Mouse (Mus musculus): ENCODE data around the gene Fbxl21.

Gene Fbxl21

DNA sequence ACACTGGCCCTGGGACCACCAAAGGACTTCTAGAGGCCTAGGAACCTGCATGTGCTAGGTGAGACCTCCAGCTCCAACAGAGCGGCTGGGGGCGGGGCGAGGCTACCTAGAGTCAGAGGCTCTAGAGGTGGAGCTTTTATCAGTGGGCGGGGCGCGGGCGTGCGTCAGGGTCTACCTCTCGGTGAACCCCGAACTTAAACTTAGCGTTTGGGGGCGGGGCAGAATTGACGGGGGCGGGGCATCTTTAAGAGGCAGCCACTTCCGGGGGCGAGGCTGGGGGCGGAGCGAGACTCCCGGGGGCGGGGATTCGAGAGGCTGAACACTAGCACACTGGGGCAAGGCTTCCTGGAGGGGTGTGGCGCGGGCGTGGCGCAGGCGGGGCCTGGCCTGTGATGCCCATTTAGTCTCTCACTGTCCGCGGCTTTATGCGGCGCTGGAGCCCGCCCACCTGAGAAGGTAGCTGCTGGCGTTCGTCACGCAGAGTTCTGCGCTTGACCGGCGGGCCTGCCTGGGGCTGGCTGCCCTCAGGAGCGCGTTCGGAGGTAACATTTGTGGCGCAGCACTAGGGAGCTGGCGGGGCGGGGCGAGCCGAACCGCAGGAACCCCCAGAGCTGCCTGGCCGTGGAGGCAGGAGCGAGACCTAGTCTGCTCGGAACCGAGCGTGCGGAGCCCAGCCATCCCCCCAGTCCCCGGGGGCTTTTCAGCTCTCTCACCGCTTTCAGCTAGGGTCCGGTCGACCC lies at the start of gene Fbxl21:
Gene Fbxl21 (plus strand): TSS at position 392 of the 740 bp plus-strand sequence.
- peak; percentile 74 for DNase-seq (ENCODE audit: low read depth, low spot score)

DNA sequence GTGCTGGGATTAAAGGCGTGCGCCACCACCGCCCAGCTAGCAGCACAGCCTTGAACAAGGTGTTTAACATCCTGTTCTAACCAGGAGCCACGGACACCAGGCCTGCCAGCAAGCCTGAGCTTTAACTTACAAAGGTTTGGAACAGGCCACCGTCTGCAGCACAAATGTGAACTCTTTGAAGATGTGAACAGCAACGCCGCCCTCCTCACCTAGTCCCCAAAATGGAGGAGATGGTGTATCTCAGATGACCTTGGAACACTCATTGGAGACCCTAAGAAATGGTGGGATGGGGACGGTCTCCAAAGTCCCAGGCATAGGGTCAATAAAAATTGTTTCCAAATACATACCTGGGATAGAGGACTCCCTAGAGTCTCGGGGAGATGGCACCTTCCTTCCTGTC lies 49.6 kb upstream of the Fbxl21 start:
- no peak for DNase-seq (ENCODE audit: low read depth, low spot score)

DNA sequence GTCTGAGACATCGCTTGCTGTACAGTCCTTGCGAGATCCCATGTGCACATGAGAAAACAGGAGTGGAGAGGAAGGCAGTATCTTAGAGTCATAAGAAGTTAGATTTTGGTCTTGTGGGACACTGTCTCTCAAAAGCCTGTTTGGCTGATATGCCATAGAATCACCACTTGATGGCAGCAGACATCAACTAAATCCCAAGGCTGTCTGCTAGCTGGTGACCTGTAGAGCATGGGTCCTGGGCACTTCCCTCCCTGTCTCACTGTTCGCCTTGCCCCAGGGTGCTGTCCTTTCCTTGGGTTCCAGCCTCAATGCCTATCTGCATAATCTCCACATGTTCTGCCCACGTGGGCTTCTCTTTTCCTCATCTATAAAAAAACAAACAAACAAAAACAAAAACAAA lies 46.9 kb upstream of the Fbxl21 start:
- DNase-seq (ENCODE audit: low read depth, low spot score): peak; percentile 59

DNA sequence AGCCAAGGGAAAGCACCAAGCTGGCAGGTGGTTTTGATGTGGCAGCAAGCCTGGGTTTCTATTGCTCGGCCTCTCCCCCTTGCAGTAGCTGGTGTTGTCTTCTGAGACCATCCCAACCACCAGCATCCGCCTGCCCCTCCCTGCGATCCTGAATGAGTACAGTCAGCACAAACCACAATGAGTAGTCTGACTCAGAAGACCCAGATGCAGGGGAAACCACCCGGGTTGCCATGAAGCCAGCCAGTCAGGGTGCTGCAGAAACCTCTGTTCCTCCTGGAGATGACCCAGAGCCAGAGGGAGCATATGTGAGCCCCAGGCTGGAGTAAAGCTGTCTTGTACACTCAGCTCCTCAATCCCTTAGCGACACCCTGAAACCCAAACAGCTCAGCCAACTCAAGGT lies 45.5 kb upstream of the Fbxl21 start:
- DNase-seq (ENCODE audit: low read depth, low spot score): no peak

DNA sequence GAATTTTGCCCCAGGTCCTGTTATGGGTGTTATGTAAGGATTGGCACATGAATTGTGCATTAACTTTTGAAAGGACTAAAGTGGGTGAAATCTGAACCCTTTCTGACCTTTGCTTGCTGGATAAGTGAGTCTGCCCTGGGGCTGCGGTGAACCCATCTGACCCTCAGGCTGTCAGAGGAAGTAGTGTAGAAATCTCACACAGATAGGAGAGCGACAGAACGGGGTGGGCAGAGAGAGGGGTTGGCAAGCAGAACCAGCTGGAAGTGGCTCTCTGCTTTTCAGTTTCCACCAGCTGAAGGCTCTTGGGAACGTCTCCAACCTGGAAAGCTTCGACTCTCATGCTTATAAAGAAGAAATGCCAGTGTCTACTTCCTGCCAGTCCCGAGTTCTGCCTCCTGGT lies 45.0 kb upstream of the Fbxl21 start:
- DNase-seq (ENCODE audit: low read depth, low spot score): no peak

DNA sequence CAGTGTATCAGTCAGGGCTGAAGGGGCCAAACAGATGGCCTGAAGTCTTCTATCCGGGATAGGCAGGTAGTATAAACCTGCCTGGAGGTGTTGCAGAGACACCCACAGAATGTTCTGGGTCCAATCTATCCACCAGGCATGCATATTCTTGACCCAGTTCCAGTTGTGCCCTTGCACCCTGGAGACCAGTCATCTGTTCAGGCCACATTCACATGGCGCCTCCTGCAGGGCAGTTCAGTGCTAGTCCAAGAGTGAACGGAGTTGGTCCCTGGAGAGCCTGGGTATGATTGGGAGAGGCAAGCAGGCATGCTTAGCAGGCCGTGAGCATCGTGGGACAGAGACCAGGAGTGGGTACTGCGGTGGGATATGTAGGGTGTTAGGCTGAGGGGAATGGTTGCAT lies 44.2 kb upstream of the Fbxl21 start:
- no peak for DNase-seq (ENCODE audit: low read depth, low spot score)

DNA sequence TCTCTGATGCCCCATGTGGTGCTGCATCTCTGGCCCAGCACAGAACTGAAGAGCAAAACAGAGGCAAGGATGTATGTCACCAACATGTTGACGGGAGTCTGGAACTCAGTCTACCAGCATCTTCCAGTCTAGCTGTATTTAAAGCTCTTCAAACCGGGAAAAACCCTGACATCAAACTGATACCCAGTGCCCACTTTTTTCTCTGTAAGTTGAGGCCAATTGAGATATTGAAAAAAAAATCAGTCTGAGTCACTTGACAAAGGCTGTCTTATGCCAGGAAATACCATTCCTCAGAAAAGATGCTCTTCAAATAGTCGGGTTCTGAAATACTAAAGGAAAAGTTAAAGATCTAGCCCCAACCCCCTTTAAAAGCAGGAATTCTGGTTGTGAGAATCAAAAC lies 40.1 kb upstream of the Fbxl21 start, which contains the start of gene Il9:
Gene Il9 (minus strand): TSS at position 101 of the 400 bp plus-strand sequence.
- DNase-seq (ENCODE audit: low read depth, low spot score): no peak

DNA sequence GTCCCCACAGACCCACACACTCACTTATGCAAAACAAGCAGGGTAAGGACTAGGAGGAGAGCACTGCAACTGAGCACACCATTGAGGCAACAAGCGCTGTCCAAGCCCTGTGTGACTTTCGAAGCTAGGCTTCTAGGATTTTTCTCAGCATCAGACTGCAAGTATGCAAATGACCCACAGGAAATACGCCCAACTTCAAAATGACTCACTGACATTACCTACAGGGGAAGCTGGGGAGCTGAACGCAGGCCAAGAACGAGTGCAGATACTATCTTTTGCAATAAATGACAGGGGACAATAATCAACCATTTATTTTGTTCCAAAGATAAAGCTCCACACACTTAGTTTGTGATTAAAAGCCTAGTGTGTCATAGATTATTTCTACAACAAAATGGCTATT lies 34.3 kb upstream of the Fbxl21 start:
- DNase-seq (ENCODE audit: low read depth, low spot score): no peak

DNA sequence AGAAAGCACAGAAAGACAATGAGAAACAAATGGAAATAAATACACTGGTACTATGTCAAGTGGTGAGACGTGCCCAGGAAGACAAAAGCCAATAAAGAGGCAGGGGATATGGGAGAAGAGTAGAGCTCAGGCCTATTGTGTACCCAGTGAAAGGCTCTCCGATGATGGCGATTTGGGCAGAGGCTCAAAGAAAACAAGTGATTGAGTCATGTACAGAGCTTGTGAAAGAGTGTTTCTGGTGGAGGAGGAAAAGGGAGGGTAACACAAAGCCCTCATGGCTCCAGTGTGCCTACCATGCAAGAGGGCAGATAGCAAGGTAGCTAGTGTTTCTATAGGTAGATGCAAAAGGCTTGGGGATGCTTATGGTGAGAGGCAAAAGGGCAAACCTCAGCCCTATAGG lies 27.8 kb upstream of the Fbxl21 start:
- no peak for DNase-seq (ENCODE audit: low read depth, low spot score)

DNA sequence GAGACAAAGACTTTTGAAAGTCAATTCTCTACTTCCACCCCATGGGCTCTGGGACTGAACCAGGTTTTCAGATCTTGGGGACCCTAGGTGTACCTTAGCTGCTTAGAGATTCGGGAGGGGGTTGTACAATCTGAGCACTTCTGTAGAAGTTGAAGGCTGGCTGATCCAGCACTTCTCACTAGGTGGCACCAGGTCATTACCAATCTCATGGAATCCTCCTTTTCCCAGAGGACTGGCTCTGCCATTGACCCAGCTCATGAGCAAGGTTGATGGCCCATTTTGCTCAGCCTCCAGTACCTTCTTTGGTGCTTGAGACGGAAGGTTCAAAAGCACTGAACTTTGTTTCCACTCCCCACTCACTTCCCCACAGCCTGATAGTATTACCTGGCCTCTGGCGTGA lies 22.1 kb upstream of the Fbxl21 start:
- DNase-seq (ENCODE audit: low read depth, low spot score): no peak

DNA sequence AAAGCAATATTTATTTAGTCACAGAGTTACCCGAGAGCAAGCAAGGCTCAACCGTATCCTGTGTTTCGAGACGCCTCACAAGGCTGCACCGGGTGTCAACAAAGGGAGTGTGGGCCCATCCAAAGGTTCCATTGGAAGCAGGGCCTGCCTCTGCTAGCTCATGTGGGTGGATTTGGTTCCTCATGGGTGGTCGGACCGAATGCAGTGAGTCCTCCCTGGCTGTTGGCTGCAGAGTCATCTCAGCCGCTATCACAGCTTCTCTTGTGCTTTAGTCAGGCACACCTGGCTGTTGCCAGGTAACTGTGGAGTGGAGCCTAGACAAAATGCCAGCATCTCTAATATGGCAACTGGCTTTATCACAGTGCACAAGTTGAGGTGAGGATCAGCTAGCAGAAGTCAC lies 21.6 kb upstream of the Fbxl21 start:
- no peak for DNase-seq (ENCODE audit: low read depth, low spot score)

DNA sequence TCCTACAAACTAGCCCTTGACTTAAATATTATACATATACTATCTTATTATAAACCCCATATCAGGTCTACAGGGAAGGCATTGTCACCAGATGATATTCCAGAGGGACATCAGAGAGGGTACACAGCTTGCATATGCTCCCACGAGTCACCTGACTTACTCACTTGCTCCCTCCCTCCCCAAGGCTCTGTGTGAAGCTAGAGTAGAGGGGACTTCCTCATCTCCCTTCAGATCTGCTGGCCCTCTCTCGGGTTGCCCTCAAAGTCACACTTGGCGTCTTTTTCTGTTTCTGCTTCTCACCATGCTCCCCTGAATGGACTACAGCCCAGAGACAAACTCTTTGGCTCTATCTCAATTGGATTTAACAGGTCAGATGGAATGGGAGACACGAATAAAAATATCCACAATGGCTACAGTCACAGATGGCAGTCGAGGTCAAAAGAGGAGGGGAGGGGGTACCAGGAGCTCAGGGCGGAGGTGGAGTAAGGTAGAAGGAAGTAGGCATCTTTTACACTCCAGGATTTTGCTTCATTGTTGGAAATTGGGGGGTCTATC lies 20.3 kb upstream of the Fbxl21 start:
- DNase-seq (ENCODE audit: low read depth, low spot score): no peak

DNA sequence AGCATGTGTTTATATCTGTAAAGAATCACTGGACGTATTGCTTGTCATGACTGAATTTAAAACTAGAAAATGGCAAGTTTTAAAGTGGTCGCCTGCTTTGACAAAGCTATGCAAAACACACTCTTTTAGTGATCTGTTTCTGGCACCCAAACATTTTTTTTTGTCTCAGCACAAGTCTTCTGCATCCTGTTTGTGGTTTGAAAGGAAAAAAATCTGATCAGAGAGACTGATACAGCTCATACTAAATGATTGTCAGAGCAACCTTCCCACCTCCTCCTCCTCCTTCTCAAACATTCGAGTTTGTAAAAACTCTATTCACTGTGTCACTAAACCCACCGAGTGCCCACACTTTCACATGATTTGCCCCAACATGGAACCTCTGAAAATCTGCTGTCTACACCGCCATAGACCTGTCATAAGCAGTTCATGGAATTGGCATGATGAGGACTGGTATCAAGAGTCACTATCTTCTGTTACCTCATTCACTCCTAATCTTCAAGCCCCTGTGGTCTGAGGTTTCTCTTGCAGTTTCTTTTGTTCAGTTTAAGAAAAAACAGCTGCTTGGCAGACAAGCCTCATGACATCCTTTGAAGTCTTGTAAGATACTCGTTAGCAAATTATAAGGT lies 15.3 kb upstream of the Fbxl21 start:
- DNase-seq (ENCODE audit: low read depth, low spot score): no peak

DNA sequence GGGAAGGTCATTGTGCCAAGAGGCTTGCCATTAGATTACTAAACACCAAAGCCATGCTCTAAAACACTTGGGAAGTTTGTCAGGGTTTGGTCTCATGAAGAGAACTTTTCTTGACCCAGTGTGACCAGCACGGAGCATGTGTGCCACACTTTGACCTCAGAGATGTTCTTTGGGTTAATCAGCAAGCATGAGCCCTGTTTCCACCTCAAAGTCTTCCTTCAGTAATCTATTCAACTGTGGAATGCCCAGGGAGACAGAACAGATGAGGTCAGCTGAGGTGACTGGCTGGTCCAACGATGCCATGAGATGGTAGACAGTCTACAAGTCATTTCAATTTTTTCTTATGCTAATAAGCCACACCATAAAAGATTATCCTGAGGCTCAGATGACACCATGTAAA lies 12.5 kb upstream of the Fbxl21 start:
- no peak for DNase-seq (ENCODE audit: low read depth, low spot score)

DNA sequence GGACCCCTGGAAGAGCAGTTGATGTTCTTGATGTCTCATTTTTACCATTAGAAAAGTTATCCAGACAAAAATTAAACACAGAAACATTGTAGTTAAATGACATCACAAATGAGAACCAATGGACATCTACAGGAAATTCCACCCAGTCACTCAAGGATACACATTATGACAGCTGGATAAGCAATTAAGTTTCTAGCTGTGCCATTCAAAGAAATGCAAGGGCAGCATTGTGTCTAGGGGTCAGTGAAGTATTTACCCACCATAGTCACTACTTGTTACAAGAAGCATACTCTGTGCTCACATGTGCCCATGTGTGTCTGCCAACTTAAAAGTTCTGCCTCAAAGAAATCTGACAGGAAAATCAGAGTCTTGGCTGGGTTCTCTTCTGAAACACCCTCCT lies 8.7 kb upstream of the Fbxl21 start:
- no peak for DNase-seq (ENCODE audit: low read depth, low spot score)

DNA sequence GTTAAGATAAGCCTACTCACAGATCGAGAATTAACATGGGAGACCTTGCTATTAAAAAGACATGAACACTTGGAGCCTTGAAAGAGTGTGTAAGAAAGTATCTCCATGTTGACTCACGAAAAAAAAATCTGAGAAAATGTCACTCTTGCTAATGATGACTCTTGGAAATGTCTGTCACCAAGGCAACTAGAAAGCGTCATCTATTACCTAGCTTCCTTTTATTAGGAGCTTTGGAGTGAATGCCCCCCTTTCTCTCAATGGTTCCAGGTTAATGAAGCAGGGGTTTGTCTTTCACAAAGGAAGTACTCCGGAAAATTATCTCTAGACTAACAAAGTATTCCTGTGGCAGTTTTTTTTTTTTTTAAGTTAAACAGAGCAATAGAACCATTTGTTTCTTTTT lies 6.0 kb upstream of the Fbxl21 start:
- DNase-seq (ENCODE audit: low read depth, low spot score): no peak

DNA sequence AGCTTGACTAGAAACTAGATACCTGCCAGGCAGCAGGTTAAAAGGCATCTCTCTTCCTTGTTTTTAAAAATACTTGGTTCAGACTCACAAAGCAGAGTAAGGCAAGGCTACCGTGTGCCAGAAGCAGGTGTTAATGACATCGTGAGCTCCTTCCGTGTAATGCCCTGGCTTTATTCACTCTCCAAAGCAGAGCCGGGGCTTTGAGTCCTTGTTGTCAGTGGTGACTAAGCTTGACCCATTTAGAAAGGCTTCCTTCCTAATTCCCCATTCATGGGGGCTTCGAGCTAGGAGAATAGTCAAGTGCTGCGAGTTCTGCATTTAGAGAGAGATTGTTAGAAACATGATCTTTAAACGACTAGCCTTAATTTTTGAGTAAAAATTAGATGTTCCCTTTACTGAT lies 5.5 kb upstream of the Fbxl21 start:
- DNase-seq (ENCODE audit: low read depth, low spot score): no peak

DNA sequence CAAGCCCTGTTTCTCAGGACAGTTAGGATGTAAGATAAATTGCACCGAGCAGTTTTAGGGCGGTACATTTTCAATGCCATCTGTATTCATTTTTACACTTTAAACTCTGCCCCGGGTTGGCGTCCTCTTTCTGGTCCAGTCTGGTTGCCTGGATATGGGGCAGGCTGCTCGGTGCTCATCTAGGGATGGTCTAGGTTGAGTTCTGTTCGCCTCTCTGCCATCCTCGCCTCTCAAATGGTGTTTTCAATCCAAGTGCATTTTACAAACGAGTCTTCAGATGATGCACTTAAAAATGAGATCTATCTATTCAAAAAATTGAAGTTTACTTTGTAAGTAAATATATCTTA lies 522 bp downstream of the Fbxl21 start:
- no peak for DNase-seq (ENCODE audit: low read depth, low spot score)

DNA sequence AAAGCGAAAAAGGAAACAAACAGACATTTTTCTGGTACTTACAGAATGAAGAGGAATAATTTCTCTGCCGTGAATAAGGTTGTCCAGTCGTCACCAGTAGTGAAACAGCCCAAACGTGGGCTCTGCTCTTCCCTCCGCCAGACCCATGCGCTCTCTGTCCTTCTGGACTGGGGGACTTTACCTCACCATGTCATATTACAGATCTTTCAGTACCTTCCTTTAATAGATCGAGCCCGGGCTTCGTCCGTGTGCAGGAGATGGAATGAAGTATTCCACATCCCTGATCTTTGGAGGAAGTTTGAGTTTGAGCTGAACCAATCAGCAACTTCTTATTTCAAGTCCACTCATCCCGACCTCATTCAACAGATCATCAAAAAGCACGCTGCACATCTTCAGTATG lies 4.6 kb downstream of the Fbxl21 start:
- no peak for DNase-seq (ENCODE audit: low read depth, low spot score)

DNA sequence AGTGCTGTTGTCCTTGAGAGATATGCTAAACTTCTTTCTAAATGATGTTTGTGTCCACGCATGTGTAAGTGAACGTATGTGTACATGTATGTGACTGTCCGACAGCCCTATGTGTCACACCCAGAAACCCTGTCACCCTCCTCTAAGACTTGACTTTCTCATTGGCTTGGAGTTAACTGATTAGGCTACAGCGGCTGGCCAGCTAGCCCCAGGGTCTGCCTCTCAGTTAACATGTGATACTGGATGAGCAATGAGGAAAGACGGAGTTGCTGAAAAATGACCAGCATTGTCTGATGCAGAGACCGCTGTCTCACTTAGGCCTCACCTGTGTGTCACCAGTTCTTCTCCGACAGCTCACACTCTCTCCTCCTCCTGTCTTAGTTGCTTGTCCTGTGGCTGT lies 5.6 kb downstream of the Fbxl21 start:
- DNase-seq (ENCODE audit: low read depth, low spot score): no peak

DNA sequence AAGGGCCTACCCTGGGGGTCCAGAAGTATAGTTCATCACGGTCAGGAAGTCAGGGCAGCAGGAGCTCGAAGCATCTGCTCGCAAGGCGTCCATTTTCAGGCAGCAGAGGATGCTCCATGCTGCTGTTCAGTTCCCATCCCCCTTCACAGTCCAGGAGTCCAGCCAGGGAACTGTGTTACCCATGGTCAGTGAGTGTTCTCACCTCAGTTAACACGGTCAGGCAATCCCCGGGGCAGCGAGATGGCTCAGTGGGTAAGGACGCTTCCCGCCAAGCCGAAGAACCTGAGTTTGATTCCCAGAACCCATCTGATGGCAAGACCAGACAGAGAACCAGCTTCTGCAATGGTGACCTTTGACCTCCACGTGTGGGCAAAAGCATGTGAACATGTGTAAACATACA lies 6.0 kb downstream of the Fbxl21 start:
- DNase-seq (ENCODE audit: low read depth, low spot score): no peak

DNA sequence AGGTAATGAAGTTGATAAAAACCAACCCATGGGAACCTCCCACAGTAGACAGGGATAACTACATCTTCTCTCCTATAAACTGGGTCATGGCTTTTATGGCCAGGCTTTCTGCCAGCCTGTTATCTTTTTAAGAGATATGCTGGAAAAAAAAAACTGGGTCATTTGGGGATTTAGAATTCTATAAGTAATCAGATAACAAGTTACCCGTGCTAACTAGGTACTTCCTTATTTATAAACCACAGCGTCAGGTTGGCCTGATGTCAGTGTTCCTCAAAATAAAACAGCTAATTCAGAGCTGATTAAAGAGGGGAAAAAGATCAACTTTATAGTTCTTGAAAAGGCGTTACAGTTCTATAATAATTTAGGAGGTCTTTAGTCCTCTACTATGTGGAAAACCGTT lies 6.8 kb downstream of the Fbxl21 start:
- no peak for DNase-seq (ENCODE audit: low read depth, low spot score)

DNA sequence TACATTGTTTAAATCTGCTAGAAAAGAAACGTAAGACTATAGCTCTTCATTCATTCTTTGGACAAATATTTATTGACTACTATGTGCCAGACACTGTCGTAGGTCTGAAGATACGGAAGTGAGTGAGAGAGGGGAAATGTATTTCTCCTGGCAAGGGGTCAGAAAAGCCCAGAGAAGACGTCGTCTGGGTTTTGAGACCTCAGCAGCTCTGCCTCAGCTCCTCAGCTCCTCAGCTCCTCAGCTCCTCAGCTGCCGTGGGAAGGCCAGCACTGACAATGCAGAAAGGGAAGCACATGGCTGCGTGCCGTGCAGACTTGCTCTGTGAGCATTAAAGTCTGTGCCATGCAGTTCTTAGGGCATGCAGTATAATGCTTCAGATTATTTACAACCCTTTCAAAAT lies 7.4 kb downstream of the Fbxl21 start:
- no peak for DNase-seq (ENCODE audit: low read depth, low spot score)

Measured in skeletal muscle tissue, adult 2 months (tissue).